Mouse (Mus musculus): Measurements from ENCODE around the gene Syt7.

The Syt7 gene

DNA sequence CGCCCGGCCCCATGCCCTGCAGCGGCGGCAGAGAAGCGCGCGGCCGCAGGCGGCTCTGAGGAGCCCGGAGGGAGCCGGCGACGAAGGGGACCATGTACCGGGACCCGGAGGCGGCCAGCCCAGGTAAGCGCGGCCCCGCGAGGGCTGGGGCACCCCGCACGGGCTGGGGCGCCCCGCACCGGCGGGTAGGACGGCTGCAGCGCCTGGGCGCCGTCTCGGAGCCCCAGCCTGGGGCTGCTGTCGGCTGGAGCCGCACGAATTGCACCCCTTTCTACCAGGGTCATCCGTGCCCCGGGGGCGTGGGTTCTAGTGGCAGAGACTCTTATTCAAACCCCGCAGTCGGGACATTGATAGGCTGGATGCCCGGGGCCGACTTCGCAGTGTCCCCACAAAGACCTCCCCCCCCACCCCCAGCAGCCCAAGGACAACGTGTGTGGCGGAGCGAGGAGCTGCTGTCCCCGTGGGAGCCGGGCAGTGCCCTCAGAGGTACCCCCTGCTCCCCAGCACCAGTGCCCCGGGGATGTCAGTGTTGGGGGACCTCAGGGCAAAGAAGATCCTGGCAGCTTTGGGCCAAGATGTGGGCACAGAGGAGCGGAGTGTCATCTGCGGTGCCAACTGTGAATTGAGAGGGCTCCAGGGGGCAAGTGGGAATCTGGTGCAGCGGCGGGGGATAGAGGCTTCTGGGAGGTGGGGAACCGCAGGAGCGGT is 655 bp downstream of the Syt7 start:
- no peak for DNase-seq

DNA sequence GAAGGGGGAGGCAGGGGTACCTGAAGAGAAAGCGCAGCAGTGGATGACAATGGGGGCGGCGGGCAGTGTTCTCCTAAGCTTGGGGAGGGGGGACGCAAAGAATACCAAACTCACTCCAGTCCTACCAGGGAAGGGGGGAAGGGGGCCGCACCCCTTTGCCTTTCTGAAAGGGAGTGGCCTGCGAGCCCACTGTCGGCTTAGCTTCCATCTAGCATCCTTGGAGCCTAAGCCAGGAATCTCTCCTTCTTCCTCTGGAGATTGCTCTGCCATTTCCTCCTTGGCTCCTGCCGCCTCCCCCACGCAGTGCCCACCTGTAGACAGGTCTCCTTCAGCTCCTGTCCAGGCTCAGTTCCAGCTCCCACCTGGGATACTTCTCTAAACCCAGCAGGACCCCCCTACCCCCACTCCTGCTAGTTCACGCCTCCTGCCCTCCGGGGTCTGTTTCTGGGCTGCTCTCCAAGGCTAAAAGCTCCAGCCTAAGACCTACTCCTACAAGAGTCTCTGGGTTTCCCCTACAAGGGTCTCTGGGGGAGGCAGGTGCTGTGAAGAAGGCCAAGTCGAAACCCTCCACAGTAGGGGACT is 1.3 kb downstream of the Syt7 start:
- no peak for DNase-seq

DNA sequence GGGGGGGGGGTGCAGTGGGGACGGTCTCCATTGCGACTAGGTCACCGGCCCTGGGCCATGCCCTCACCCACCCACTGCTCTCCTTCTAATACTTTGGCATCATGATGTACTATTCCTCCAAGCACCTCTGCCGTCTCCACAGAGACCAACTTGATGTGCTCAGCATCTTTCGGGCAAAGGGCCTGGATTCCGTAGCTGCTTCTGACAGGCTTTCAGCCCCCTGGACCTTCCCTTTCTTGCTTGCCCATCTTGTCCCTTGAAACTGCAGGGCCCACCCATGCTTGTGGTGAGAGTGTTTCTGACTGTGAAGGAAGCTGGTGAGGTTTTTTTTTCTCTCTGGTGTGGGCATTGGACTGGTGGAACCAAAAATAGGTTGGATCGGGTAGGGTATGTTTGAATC is 2.1 kb downstream of the Syt7 start:
- DNase-seq, result no peak

DNA sequence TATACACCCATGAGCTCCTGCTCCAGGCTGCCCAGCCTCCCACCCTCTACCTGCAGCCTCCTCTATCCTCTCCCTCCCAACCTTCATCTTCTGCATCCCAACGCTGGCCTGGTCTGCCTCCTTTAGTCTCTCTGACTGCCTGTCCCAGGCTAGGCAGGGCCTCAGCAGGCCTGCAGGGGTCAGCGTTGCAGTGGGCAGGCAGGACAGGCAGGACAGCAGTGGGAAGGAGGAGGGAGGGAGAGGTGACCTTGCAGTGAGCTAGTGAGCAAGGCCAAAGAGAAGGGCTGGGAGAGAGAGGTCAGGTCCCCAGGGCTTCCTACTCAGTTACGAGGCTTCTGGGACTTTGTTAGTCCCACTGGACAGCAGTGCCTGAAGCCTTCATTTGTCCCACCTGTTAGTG is 3.1 kb downstream of the Syt7 start:
- DNase-seq, result no peak

DNA sequence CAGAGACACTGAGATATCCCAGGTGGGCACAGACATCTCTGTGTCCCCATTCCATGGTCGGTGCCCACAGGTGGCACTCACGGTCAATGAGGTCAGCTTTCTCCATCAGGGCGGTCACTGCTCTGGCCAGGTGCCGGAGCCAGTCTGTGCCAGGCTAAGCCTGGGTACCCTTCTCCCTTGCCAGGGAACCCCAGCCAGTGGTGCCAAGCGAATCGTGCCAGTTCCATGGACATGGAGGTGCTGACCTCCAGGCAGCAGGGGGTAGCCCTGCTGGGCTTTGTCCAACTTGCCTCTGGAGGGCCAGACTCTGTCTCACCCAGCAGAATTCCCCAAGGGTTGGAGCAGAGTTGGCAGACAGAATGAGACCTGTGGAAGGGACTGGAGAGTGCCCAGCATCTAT is 4.6 kb downstream of the Syt7 start:
- DNase-seq, result no peak

DNA sequence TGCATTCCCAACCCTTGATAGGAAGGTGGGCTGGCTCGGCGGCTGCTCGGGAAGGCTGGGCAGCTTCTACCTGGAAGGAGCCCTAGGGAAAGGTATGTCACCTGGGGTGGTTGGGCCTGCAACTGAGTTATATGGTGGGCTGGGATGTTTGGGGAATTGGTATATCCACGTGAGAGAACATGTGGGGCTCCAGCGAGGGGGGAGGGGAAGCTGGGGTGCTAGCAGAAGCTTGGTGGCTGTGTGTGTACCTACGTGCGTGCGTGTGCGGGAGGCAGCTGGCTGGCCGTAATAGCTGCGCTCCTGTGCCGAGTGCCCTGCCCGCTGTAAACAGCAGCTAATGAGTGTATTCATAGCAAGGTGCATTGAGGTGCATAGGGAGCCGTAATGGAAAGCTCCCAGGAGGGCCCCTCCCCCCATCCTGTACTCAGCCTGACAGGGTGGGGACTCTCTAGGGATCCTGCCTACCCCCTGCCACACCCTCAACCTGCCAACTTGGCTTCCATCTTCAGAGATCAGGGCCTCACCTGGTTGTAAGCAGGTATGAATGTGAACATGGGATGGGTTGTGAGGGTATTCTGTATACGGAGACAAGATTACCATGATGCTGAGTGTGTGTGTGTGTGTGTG is 5.1 kb downstream of the Syt7 start:
- no peak for DNase-seq

DNA sequence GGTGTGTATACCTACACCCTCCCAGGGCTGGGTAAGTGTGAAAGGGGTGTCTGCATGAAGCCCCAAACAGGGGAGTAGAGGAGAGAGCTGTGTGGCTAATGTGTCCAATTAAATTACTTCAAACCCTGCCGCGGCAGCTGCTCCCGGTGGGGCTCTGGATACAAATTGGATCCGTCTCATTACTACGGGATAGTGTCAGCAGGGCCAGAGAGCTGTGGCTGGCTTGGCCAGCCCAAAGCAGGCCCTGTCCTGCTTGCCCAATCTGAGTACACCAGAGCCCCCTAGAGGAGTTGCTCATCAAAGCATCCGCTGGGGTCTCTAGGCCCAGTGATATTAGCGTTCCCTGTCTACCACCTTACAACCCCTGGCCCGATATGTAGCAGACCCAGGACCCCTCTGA is 6.3 kb downstream of the Syt7 start:
- DNase-seq, result no peak

DNA sequence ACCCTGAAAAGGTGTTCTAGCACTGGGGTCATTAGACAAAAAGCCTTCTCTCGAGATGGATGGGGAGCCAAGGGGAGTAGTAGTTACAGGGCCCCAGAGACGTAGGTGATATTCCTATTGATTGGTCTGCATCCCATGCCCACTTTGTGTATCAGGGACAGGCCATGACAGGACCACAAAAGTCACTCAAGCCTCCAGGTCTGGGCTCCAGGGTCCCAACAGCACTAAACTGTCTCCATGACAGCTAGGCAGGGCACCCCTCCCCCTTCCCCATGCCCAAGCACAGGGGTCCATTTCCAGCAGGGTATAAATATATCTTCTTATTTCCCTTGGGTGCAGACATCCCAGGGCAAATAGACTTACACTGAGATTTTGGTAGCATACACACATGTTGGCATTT is 8.1 kb downstream of the Syt7 start:
- no peak for DNase-seq

DNA sequence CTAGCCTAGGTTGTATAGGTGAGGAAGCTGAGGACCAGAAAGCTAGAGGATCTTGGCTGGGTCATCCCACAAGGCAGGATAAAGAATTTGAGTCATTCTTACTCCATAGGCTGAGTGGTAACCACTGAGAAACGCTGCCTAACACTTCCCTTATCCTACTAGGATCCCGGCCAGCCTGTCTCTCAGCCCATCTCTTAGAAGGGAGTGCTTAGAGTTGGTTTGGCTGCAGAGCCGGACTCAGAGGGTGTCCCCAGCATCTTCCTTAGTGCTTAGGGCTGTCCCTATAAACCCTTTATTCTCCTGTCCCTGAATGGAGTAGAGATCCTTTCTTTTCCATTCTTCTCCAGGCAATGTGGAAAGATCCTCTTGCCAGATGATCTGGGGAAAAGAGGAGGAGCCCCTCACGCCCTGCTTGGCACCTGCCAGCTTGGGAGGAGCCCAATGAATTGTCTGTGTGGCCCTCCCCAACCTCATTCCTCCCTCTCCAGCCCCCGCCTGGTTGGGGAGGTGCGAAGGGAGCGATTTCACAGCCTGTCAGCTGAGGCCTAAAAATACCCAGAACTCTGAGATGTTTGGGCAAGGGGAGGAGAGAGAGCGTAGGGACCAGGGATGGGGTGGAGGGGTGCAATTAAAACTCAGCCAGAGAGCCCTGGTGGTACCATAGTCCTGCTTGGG is 8.7 kb downstream of the Syt7 start:
- DNase-seq, result no peak

DNA sequence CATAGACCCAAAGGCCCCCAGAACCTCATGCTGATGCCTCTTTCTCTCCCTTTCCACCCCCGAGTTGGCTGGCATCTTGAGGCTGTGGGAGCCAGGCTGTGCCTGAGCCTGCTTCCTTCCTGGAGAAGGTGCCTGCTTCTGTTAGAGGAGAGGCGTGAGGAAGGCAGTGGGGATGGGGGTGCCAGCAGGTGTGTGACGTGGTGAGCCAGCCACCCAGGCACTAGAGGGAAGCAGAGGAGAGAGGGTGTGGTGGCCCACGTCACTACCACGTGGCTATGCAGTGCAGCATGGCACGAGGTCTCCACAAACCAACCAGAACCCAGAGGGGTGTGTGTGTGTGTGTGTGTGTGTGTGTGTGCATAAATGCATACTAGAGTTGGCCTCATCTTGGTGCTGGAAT is 9.4 kb downstream of the Syt7 start:
- DNase-seq, result no peak

DNA sequence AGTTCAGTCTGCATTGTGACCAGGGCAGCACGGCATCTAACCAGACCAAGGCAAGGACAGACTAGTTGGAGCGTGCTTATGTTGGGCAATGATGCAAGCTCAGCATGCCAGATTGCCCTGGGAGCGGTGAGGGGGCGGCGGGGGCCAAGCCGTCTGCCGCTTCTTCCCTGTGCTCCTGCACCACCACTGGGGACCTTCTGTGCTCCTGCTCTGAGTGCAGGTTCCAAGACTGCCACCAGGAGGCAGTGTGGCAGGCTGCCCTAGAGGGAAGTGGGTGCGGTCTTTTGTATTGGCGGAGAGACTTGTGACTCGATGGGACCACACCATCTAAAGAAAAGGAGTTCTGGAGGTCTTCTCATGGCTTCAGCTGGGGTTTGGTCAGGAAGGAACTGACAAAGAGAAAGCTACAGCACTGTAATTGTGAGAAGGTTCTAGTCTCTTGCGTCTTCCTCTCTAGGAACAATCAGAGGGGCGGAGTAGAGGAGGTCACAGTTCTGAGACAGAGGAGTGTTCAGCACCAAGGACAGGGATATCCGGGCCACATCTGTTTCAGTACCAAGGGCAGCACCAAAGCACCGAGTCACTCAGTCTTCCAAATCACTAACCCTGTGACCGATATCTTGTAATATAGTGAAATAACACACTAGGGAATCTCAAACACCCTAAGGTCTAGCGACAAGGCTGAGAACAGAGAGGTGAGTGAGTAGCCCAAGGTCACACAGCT is 14.0 kb downstream of the Syt7 start:
- peak; percentile 40 for DNase-seq

DNA sequence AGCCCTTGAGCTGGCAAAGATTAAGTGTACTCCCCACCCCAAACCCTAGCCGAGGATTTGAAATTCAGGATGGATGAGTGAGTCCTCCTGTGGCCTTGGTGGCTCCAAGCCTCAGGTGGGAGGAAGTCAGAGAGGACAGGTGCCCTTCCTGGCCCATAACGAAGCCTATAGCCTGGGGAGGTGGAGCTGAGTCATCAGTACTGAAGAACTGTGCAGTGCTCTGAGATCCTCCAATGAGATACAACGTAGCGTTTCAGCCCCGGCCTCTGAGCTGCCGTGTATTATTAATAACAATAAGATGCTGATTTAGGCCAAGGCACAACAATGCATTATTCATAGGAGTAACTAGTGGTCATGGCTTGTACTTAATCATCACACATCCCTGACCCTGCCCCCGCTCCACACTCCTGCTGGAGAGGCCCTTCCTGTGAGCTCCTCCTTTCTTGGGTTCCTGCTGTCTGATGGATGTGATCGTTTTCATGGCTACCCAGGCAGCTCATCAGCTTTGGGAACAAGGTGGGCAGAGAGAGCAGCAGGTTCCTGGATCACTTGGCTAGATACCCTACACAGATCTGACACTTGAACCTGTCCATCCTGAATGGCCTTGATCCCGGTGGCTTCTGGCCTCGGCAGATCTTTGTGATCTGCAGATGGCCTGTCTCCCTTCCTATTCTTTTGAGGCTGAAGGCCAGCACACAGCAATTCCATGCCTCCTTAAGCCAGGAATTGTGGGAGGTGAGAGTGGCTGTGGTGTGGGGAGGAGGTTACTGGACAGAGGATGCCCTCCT is 14.9 kb downstream of the Syt7 start:
- DNase-seq, result no peak

DNA sequence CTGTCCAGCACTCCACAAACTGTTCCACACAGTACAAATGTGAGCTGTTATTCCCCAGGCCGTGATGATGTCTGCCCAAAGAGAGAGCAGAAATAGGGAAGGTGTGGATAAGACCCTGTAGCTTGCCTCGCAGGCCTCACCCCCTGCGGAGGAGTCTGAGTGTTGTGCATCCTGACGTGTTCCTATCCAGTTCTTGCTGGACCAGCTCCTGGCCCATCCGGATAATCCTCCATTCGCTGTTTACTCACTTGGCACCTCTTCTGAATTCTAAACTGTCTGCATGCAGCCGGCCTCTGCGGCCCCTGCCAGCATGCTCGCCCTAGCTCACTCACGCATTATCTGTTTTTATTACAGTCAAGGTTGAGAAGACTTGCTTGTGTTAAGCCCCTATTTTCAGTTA is 15.5 kb downstream of the Syt7 start:
- DNase-seq, result no peak

DNA sequence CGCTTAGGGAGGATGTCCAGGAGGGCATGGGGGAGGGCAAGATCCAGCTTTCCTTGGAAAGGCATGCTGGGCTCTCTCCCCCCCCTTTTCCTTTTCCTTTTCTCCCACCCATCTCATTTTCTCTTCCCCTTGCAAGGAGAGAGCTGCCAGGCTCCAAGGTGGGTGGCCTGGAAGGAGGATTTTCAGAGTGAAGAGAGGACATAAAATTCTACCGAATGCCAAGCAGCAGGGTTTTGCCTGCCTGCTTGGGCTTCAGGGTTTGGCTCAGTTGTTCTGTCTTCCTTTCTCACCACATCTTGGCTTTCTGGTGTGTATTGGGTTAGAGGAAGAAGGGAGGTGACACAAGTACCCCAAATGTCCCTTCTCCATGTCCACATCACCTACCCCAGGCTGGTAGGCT is 16.0 kb downstream of the Syt7 start:
- no peak for DNase-seq

DNA sequence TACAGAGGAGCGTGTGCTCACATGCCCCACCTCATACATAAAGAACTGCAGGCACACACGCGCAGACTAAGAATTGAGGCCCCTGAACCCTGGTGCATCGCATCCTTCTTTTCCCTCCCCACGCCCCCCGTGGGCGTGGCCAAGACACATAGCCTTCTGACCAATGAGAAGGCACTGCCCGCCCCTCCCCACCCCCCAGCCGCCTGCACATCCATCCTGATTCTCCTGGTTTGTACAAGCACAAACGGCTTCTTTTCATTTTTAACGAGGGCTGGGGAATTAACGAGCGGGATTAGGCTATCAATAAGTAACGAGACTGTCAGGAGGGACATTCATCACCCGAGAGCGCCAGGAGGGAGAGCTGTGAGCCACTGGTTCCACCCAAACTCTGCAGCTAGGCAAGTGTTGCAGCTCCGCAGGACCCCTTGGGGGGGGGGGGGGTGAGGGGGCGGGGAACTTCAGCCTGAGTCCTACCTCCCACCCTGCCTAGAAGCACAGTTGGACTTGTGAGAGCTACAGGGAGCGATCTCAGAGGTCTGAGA is 24.9 kb downstream of the Syt7 start:
- DNase-seq, result no peak

DNA sequence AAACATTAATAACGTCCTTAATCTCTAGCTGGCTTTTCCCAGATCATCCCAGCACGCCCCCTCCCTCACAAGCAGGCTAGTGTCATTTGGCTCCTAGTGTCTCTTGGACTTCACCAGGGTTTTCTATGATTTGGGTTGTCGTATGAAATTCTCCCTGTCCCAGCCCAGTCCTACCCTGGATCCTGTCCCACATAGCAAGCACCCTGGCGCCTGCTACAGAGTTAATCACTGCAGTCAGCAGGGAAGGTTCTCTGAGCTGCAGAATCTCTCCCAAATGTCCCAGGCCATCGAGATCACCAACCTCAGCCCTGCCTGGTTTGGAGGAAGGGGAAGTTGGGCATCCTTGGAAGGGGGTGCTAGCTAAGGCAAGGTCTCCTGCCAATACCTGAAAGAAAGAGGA is 26.6 kb downstream of the Syt7 start:
- DNase-seq, result no peak

DNA sequence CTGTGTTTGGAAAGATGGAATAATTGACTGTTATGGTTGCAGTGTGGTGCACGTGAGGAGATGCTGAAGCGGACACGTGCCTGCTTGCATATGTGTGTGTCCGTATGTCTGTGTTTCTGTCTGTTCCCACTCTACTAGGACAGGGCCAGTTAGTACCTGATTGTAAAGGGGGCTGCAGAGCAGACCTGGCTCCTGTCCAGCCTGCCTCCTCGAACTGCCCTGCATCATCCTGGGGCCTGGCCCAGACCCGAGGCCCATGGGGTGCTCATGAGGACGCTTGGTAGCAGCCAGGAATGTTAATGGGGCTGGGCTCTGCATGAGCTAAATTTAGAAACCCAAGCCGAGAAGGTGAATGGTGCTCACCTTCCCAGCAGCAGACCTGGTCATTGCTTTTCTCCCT is 28.0 kb downstream of the Syt7 start:
- DNase-seq, result no peak

DNA sequence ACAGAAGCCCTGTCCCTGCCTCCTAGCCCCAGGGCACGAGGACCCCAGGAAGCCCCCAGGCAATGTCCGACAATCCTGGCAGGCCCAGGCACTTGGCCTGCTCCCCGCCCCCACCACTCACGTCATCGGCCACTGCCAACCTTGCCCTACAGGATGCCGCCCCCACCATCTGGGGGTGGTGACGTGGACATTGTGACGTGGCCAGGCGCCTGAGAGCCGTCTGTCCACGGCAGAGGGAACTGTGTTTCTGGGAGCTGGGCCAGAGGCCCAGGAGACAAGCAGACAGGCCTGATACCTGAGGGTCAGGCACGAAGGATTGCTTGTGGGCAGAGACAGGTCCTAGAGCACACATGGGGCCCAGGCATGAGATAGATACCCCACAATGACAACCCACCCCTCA is 28.5 kb downstream of the Syt7 start:
- DNase-seq, result no peak

DNA sequence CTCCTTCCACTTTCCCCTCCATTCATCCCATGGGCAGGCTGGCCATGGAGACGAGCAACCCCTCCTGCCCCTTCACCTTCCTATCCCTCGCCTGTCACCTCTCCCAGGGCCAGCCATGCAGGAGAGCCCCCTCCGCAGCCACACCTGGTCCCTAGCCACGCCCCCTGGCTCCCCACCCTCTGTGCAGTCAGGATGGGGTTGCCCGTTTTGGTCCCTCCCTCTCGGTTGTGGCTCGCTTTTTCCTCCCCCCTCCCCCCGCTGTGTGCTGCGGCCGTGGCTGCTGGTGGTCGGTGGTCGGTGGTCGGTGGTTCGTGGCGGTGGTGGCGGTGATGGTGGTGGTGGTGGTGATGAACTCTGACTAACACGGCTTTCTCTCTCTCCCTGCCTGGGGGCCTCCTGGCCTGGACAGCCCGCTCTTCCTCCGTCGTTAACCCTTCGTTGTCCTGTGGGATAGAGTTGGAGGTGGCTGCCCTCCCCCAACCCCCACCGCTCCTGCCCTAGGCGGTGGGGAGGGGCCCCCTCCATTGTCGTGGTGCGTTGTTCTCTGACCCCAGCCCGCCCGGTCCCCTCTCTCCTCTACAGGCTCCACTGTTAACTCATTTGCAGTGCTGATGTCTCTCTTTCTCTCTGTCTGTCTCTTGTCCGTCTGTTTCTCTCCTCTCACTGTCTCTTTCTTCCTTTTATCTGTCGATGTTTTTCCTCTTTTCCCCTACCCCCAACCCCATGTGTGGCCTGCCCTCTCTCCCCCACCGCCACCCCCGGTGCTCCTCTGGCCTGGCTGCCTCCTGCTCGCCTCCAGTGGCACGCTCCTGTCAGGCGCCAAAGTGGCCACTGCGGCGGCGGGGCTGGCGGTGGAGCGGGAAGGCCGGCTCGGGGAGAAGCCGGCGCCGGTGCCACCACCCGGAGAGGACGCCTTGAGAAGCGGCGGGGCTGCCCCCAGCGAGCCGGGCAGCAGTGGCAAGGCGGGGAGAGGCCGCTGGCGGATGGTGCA is 33.4 kb downstream of the Syt7 start:
- DNase-seq, result no peak

DNA sequence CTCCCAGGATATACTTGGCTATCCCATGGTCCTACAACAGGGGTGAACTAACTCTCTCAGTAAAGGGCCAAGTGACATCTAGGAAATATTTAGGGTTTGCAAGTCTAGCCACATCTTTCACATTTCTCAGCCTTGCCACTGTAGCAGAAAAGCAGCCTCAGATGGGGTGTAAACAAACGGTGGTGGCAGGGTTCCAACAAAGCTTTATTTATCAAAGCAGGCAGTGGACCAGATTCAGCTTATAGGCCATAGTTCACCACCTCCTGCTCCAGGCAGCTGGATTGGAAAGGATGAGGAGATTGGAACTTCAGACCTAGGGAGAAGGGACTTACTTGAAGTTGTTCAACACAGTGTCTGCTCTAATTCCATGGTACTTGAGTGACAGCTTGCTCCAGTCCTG is 35.9 kb downstream of the Syt7 start:
- DNase-seq, result no peak
